Mouse (Mus musculus) left cerebral cortex, adult 2 months (tissue): ENCODE results near the gene Gpr35. TPM values are rescaled to one million over a fixed set of nuclear protein-coding genes. Genes with fewer than 3 reads are reported as not detected.
"Not testable (repeated sequence)": the region's sequence is repeated elsewhere in the genome, so short reads cannot be mapped to it uniquely, and the experiment has no call there.

Experiments used
- DNase-seq, 2 experiments: peaks; one replicate each; pipeline ENCODE4 v3.0.0; 2021 to 2022; ENCODE audit warnings: low spot score in 2 of 2, mixed read lengths in 1 of 2; ENCODE audit errors: extremely low spot score in 1 of 2
- H3K27ac ChIP-seq: fragments of 200-600 bp; 2 replicates; pipeline ENCODE4 v1.8.1; 2022
- H3K4me3 ChIP-seq: fragments of 200-600 bp; 2 replicates; pipeline ENCODE4 v1.8.1; 2022
- CTCF ChIP-seq: fragments of 200-600 bp; IDR thresholded peaks from 2 replicates; pipeline ENCODE4 v1.8.1; 2022; ENCODE audit warnings: antibody characterized with exemption, mild to moderate bottlenecking, moderate library complexity
- intact Hi-C: fragments of 180-260 bp; cut with DNase I; formaldehyde crosslinking; loops from one replicate; pipeline ENCODE4 v1.15.1; 2025
- total RNA-seq, 2 experiments: library from RNA; stranded (reverse); gene quantifications; 2 replicates each; pipeline ENCODE4 v1.2.3; 2021

The Gpr35 gene
- total RNA-seq, 2 experiments from 2014 or later = 0.16 to 1.1 TPM

DNA sequence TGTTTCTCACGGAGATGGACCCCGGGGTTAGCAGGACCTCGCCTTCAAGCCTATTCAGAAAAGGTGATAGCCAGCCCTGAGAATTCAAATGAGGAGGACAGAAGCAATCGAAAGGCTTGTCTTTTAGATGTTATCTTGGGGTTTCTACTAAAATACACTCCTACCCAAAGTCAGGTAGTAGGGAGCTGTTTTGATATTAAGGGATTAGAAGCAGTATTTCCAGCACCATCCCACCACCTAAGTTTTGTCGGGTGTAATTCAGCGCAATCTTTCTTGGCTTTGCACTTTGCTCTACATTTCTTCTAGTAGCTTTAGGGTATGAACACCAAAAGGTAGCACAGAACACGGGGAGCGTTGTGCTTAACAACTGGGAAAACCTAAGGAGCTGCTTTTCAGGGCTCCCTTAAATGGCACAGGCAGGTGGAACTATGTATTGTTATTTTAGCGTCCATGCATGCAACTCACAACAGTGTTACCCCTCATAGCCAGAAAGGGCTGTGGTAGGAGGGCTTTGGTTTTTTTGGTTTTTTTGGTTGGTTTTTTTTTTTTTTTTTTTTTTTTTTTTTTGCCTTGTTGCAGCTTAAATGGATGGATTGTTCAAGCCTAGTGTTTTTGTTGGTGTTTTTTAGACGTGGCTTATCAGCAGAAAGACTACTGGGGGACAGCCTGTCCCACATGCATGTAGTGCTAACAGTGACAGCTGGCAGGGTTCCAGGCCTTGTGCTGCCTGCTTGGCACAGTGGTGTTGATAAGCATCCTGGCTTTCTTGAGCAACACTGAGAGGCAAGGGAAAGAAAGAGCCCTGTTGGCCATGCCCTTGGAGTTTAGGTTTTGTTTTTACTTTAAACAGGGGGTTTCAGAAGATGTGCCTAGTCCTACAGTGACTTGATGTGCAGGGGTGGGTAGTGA, 15.4 kb upstream of the Gpr35 start:
- TF ChIP-seq CTCF = no peak
- H3K4me3 ChIP-seq = peak overlapping the region; percentile 88
- intact Hi-C loops = no loop called here
- peak overlapping the region; percentile 99 for H3K27ac ChIP-seq
- no peak for DNase-seq

DNA sequence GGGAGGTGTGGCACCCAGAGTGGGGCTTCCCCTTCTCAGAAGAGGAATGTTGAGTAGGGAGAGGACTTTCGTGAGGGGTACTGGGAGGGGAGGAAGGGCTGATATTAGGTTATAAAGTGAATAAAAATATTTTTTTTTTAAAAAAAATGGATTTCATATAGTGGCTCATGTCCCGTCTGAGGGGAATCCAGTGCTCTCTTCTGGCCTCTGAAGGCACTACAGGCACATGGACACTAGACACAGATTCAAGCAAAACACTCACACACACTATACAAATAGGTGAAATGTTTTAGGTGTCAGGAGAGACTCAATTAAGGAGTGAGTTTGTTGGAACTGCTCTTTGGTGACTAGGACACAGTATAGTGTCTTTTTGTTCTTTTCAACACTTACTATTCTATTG, 14.7 kb upstream of the Gpr35 start:
- DNase-seq = no peak
- H3K27ac ChIP-seq = no peak overlapping the region
- no peak; the same call in 1 of the 2 replicates for TF ChIP-seq CTCF
- intact Hi-C loops = no loop called here
- peak overlapping the region; percentile 88 for H3K4me3 ChIP-seq

DNA sequence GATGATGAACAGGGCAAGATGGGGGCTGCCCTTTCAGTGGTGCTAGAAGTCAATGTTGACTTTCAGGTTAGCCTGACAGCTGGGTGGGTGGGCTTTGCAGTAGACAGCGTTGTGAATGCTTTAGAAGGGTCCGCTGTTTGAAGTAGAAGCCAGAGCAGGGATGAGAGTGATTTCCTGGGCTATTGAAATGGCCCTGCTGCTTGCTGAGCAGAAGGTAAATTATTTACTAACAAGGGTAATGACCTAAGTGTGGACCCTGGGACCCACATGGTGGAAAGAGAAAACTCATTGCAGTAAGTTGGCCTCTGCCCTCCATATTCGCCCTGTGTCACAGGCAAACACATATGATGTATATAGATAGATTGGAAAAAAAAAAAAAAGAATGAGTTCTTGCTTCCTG, 14.2 kb upstream of the Gpr35 start:
- intact Hi-C loops = no loop called here
- no peak for TF ChIP-seq CTCF
- no peak for DNase-seq
- H3K4me3 ChIP-seq = no peak overlapping the region
- no peak overlapping the region for H3K27ac ChIP-seq

DNA sequence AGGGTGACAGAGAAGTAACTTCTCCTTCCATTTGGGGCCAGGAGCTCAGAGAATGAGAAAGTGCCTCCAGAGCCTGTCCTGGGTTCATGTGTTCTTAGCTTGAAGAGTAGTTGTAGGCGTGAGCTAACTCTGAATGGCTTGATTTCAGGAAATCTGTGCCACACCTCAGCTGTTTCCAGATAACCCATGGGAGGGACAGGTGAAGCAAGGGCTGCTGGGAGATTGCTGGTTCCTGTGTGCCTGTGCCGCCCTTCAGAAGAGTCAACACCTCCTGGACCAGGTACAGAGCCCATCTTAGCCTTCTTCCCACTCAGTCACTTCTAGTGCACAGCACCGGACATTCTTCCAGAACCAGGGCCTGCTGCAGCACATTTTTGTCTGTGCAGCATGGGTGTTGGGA, 12.9 kb upstream of the Gpr35 start:
- Histone ChIP-seq H3K4me3 (no peak overlapping the region), H3K27ac (no peak overlapping the region)
- no peak for TF ChIP-seq CTCF
- DNase-seq = peak in 1 of 2 experiments; percentile 6
- intact Hi-C loops = no loop called here

DNA sequence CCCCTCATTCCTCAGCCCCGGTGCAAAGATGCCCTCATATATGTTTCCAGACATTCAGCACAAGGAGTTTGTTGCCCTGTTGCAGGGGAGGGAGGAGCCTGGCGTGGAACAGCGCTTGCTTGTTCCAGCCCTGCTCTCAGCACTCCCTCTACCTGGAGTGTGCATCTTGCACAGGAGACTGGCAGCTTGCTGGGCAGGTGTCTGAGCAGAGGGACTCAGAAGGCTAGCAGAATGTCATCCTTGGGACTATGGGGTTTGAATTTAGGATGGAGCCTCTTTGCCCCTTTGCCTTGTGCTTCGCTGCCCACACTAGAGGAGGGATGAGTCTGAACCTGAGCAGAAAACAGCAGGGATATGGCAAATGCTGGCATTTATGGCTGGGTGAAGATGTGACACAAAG, 10.9 kb upstream of the Gpr35 start:
- no peak for DNase-seq
- TF ChIP-seq CTCF = no peak
- H3K27ac ChIP-seq = no peak overlapping the region
- H3K4me3 ChIP-seq = no peak overlapping the region
- intact Hi-C loops = no loop called here

DNA sequence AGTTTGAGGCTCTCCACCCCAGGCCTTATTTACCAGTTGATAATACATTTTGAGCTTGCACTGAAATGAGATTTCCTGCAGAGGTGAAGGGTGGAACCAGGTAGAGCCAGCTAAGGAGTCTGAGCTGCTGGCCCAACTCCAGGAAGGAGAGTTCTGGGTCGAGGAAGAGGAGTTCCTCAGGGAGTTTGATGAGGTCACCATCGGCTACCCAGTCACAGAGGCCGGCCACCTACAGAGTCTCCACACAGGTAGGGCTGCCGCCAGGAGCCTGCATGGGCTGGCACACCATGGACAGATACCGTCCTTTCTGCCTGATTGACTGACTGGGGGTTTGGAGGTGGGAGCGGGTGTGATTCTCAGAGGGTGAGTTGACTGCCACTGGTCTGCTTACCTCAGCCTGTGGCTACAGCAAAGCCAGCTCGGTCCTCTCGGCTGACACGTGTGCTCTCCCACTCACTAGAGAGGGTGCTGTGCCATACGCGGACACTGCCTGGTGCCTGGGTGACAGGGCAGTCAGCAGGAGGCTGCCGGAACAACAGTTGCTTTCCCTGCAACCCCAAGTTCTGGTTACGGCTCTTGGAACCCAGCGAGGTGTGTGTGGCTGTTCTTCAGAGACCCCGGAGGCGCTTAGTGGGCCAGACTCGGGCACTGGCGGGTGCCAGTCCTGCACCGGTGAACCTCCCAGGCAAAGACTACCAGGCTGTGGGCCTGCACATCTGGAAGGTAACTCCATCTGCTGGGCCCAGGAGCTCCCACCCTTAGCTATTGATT, 7.3 kb upstream of the Gpr35 start:
- H3K27ac ChIP-seq = no peak overlapping the region
- intact Hi-C loops = no loop called here
- no peak for TF ChIP-seq CTCF
- no peak for DNase-seq
- no peak overlapping the region for H3K4me3 ChIP-seq

DNA sequence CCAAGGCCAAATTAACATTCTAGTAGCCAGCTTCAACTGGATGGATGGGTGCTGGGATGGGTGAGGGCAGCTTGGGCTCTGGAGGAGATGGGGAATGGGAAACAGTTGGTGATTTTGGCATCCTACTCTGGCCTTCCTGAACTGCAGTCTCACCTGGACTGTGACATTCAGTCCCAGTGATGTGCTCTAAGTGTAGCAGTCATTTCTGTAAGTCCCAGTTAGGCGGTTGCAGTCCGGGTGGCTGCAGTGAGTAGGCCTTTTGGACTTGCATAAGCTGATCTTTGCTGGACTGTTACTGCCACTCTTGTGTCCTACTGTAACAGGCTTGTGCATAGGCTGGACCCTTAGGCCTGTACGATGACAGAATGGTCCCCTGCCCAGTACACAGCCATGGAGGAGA, 2.7 kb upstream of the Gpr35 start:
- H3K4me3 ChIP-seq = no peak overlapping the region
- intact Hi-C loops = no loop called here
- H3K27ac ChIP-seq = no peak overlapping the region
- no peak for TF ChIP-seq CTCF
- peak in 1 of 2 experiments; percentile 6 for DNase-seq

DNA sequence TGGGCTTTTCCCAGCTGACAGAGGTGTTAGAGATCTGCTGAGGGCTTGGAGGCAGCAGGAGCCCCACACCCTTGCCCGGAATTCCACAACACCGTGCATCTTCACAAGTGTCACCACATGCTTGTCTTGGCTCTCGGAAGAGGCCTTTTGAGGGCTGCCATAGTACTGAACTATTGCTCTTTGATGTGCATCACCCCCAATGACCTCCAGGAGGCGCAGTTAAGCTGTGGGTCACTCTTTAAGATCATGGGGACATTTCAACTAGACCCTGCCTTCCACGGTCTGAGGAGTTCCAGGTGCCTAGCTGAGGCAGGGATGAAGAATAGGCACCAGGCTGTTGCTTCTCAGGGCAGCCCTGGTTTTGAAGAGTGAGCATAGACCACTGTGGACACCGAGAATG, 1.2 kb upstream of the Gpr35 start:
- H3K27ac ChIP-seq = no peak overlapping the region
- TF ChIP-seq CTCF = peak; percentile 42
- DNase-seq = no peak
- no peak overlapping the region for H3K4me3 ChIP-seq
- intact Hi-C loops = no loop called here

DNA sequence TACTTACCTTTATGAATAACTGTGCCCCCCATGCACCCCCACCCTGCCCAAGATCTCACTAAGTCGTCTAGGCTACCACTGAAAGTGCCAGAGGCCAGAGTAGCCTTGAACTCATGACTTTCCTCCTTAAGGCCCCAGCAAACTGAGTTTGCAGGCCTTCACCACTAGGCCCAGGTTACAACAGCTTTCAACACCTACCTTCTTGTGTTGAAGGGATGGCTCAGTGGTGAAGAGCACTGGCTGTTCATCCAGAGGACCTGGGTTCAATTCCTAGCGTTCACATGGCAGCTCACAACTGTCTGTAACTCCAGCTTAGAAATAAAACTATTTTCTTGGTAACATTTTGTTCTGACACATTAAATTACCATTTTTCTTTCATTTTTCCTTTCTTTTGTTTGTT, 3.0 kb downstream of the Gpr35 start:
- Histone ChIP-seq H3K27ac (no peak overlapping the region), H3K4me3 (no peak overlapping the region)
- TF ChIP-seq CTCF = no peak
- no peak for DNase-seq
- intact Hi-C loops = no loop called here

DNA sequence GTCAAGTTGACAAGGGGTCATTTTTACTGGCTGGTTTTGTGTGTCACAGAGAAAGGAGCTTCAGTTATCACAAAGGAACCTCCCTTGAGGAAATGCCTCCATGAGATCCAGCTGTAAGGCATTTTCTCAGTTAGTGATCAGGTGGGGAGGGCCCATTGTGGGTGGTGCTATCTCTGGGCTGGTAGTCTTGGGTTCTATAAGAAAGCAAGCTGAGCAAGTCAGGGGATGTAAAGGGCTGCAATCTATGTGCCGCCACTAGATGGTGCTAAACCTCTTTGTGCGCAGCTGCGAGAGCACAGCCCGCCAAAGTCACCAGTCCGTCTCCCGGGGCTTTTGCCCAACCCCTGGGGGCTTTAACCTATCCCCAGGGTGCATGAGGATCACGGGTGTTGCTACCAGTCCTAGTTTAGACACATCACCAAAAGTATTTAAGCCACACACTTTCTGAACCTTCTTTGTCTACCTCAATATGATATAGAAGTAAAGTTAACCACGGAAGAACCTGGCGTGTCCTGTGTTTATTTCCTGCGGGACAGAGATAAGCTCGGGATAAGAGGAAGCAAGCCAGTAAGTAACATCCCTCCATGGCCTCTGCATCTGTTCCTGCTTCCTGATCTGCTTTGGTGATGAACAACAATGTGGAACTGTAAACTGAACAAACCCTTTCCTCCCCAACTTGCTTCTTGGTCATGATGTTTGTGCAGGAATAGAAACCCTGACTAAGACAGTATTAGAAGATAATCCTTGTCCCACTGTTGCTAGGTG, 6.1 kb downstream of the Gpr35 start:
- not testable (repeated sequence) for H3K4me3 ChIP-seq, H3K27ac ChIP-seq
- peak; percentile 80 for TF ChIP-seq CTCF
- DNase-seq = peak; percentile 69 to 71
- intact Hi-C loops = loop anchor here (1.0 to 5.0 kb wide), 2 partner anchors 55 to 171 kb away; no protein-coding TSS in a partner anchor

DNA sequence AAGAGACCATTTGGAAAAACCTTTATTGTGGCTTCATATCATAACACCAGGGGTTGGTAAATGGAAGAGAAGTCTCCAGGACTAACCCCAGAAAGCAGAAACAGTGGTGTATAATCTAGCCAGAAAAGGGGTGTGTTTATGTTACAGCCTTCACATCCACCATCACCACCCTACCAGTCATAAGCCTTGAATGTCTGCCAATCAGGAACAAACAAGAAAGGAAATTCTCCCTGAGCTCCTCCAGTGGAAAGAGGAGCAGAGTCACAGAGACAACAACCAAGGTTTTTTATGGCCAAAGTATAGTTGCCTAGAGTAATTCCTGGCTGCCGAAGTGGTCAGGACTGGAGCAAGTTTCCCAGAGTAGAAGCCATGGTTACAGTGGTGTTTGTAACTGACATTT, 8.3 kb downstream of the Gpr35 start:
- intact Hi-C loops = loop anchor here (5.0 kb wide), 1 partner anchor 168 kb away; no protein-coding TSS in a partner anchor
- no peak overlapping the region for H3K4me3 ChIP-seq
- no peak for DNase-seq
- TF ChIP-seq CTCF = no peak
- H3K27ac ChIP-seq = no peak overlapping the region

DNA sequence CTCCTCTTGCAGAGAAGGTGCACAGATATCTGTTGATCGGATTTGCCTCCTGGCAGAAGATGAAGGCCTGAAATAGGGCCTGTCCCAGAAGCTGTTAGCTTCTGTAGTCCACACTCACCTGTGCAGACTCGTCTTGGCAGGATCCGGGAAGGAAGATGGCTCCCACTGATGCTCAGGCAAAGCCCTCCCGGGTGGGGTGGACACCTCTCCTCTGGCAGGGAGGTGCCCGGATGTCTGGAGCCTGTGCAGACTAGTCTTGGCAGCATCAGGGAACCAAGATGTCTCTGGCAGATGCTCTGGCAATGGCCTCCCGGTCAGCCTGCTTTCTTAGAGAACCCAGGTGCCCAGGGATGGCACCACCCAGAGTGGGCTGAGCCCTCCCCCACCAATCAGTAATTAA, 20.1 kb downstream of the Gpr35 start:
- DNase-seq, H3K27ac ChIP-seq, intact Hi-C loops, H3K4me3 ChIP-seq: not testable (repeated sequence)
